Mouse (Mus musculus): Measurements from ENCODE around the gene Camkmt. TPM values are rescaled to one million over a fixed set of nuclear protein-coding genes. Genes with fewer than 3 reads are reported as not detected.

The Camkmt gene
- total and polyA plus RNA-seq, 3 experiments = 1.6 to 5.9 TPM; not detected in 1

DNA sequence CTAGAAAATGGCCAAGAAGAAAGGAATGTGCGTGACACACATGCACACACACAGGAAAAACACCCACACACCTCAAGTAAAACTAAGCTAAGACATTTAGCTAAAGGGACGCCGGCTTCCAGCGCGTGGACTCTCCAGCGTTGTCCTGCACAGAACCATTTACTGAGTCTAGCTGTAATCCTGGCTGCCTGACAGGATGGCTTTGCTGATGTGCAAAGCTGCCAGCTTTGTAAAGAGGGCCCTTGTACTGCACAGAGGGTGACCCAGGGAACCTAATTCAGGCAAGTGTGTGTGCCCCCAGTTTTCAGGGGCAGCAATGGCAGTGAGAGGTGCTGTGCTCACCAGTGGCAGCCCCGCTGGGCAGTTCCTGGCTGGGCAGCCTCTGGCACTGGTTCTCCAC lies 23.0 kb upstream of the Camkmt start:
- no peaks in the 10 kb centered on the region; a peak in 2 of 4 replicates for H3K36me3 ChIP-seq (ENCODE audit: control insufficient read depth in 1 of 2, insufficient read depth in 2 of 2, low read length in 2 of 2)
- no peaks in the 10 kb centered on the region for H3K79me2 ChIP-seq (ENCODE audit: control insufficient read depth, insufficient read depth, low read length, poor library complexity)
- TF ChIP-seq SIN3A (IDR thresholded peaks at IDR 0.05; ENCODE audit: low read length) (no peak), SMC3 (IDR thresholded peaks at IDR 0.05; ENCODE audit: low read depth, low read length) (no peak), JUND (IDR thresholded peaks at IDR 0.05; ENCODE audit: low read depth, low read length) (no peak), ZKSCAN1 (IDR thresholded peaks at IDR 0.05; ENCODE audit: low read depth, low read length) (no peak), POLR2AphosphoS2 (IDR thresholded peaks at IDR 0.05; ENCODE audit: low read length) (no peak), ZMIZ1 (IDR thresholded peaks at IDR 0.05; ENCODE audit: low read depth, low read length) (no peak), MYB (IDR thresholded peaks at IDR 0.05; ENCODE audit: low read depth, low read length) (no peak), TAL1 (IDR thresholded peaks at IDR 0.05; ENCODE audit: low read length) (no peak), EP300 (IDR thresholded peaks at IDR 0.05; ENCODE audit: low read depth in 1 of 2, low read length in 2 of 2) (no peak), UBTF (IDR thresholded peaks at IDR 0.05; ENCODE audit: borderline replicate concordance, insufficient read depth, low read depth, low read length) (no peak)
- H3K4me3 ChIP-seq (ENCODE audit: control insufficient read depth in 1 of 2, insufficient read depth in 1 of 2, low read depth in 2 of 2, low read length in 2 of 2) = no peak overlapping the region
- H3K9me3 ChIP-seq (replicated peaks; ENCODE audit: insufficient read depth, low read length) = no peaks in the 10 kb centered on the region
- no peaks in the 10 kb centered on the region for H3K27me3 ChIP-seq (ENCODE audit: control insufficient read depth in 1 of 2, insufficient read depth in 2 of 2, low read length in 2 of 2)
- no peak overlapping the region for H3K27ac ChIP-seq (ENCODE audit: control insufficient read depth, low read depth, low read length)
- DNase-seq (ENCODE audit: low read depth, low spot score) = no peak
- H3K4me1 ChIP-seq (ENCODE audit: control insufficient read depth in 1 of 2, insufficient read depth in 2 of 2, low read length in 2 of 2) = no peaks in the 10 kb centered on the region
- no peak overlapping the region for H3K9ac ChIP-seq (ENCODE audit: control insufficient read depth, low read depth, low read length, poor library complexity, severe bottlenecking)

DNA sequence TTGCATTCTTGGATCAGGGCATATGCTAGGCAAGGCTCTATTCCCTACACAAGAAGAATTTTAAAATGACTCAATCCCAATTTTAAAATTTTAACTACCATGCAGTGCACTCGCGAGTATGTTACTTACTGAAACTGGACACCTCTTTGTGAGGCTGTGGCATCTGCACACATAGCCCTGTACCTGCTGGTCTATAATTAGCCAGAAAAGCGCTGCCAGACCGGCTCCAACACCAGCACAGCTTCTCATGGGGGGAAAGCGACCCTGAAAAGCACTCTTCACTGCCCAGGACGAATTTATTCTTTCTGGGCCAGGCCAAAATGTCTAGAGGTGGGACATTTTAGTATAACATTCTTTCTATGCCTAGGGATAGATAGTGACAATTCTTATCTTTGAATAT lies 19.7 kb upstream of the Camkmt start:
- H3K36me3 ChIP-seq (ENCODE audit: control insufficient read depth in 1 of 2, insufficient read depth in 2 of 2, low read length in 2 of 2) = no peaks in the 10 kb centered on the region; a peak in 2 of 4 replicates
- no peaks in the 10 kb centered on the region for H3K9me3 ChIP-seq (replicated peaks; ENCODE audit: insufficient read depth, low read length)
- TF ChIP-seq CHD2 (IDR thresholded peaks at IDR 0.05; ENCODE audit: low read length) (no peak), MEF2A (IDR thresholded peaks at IDR 0.05; ENCODE audit: extremely low read depth, insufficient replicate concordance, low read depth, low read length, poor library complexity, severe bottlenecking) (no peak), TBP (IDR thresholded peaks at IDR 0.05; ENCODE audit: low read depth, low read length) (no peak), MAZ (IDR thresholded peaks at IDR 0.05; ENCODE audit: low read depth, low read length) (no peak), CHD1 (IDR thresholded peaks at IDR 0.05; ENCODE audit: low read depth, low read length) (no peak), NRF1 (IDR thresholded peaks at IDR 0.05; ENCODE audit: insufficient read depth, low read depth, low read length, poor library complexity, severe bottlenecking) (no peak), POLR2AphosphoS2 (IDR thresholded peaks at IDR 0.05; ENCODE audit: low read length) (no peak), E2F4 (IDR thresholded peaks at IDR 0.05; ENCODE audit: borderline replicate concordance, low read depth, low read length) (no peak), ETS1 (IDR thresholded peaks at IDR 0.05; ENCODE audit: low read depth, low read length) (no peak)
- H3K4me3 ChIP-seq (ENCODE audit: control insufficient read depth in 1 of 2, insufficient read depth in 1 of 2, low read depth in 2 of 2, low read length in 2 of 2) = no peak overlapping the region
- no peaks in the 10 kb centered on the region for H3K27me3 ChIP-seq (ENCODE audit: control insufficient read depth in 1 of 2, insufficient read depth in 2 of 2, low read length in 2 of 2)
- H3K79me2 ChIP-seq (ENCODE audit: control insufficient read depth, insufficient read depth, low read length, poor library complexity) = no peaks in the 10 kb centered on the region
- no peak overlapping the region for H3K27ac ChIP-seq (ENCODE audit: control insufficient read depth, low read depth, low read length)
- no peak overlapping the region for H3K9ac ChIP-seq (ENCODE audit: control insufficient read depth, low read depth, low read length, poor library complexity, severe bottlenecking)
- no peak for DNase-seq (ENCODE audit: low read depth, low spot score)
- H3K4me1 ChIP-seq (ENCODE audit: control insufficient read depth in 1 of 2, insufficient read depth in 2 of 2, low read length in 2 of 2) = no peaks in the 10 kb centered on the region
